Mouse (Mus musculus) thymus, adult 2 months (tissue): ENCODE data around the gene Slc7a8.

ENCODE experiments used
- CTCF ChIP-seq: fragments of 200-500 bp; IDR thresholded peaks from 2 replicates; pipeline ENCODE4 v1.5.1; 2012; ENCODE audit warnings: mild to moderate bottlenecking, control low read depth, low read length, moderate library complexity, borderline replicate concordance; ENCODE audit not compliant: control insufficient read depth, poor library complexity, insufficient read depth; ENCODE audit errors: extremely low read depth
- POLR2A ChIP-seq: fragments of 200-500 bp; IDR thresholded peaks from 2 replicates; pipeline ENCODE4 v1.6.1; 2012; ENCODE audit warnings: mild to moderate bottlenecking, low read length, control low read depth, moderate library complexity; ENCODE audit not compliant: control insufficient read depth, poor library complexity, insufficient read depth; ENCODE audit errors: extremely low read depth

GRCm38 (mm10) chr14:54809668-54810033, 27.9 kb upstream of the Slc7a8 start:
- no peak for TF ChIP-seq CTCF
- TF ChIP-seq POLR2A, result no peak
